Mouse (Mus musculus): Measurements from ENCODE around the gene Camkmt.

Gene Camkmt

DNA sequence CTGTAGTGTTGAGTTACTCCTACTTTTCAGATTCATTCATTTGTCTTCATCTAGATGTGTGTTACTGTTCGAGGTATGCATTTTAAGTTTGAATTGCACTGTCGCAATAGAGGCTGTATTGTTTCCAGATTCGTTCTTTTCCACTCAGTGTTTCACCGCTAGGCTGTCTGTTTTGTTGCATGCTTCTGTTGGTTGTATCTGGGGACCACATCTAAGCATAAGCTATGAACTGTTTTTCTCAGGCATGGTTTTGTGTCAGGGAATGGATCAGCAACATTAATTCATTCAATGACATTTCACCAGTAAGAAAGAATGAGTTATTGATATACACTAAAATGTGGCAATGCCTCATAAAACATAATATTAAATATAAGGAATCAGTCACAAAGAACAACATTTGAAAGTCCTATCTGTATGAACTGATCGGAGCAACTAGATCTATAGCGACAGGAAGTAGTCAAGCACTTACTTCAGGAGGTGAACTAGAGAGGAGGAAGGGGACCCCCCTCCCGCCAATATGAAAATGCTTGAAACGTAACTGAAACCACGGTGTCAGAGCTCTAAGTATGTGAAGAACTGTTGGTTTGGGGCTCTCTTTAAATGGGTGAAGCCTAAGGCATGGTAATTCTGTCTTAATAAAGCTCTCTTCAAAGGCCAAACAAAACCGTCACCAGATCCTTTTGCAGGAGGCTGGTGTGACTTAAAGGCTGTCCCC is 80.3 kb downstream of the Camkmt start:
- no peak for DNase-seq (ENCODE audit: low spot score in 2 of 2)

GRCm38 (mm10) chr17:85171951-85172350 is 81.6 kb downstream of the Camkmt start:
- DNase-seq (ENCODE audit: low spot score in 2 of 2): no peak

DNA sequence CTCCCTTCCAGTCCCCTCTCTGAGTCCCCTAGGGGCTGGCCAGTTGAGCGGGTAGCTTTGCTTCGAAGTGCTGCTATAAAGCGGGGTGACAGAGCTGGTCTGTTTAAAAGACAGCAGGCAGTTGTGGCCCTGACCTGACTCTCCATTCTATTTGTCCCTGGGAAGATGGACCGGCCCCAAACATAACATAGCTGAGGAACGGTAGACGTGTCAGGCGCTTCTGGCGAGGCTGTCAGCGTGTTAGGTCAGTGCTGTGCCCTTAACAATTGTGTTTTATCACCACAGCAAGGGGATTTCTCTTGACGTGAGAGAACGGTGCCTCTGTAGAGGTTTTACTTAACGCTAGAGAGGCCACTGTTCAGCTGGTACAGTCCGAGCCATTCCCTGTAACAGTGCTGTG is 86.9 kb downstream of the Camkmt start:
- no peak for DNase-seq (ENCODE audit: low spot score in 2 of 2)

GRCm38 (mm10) chr17:85180471-85181060 is 90.2 kb downstream of the Camkmt start:
- DNase-seq (ENCODE audit: low spot score in 2 of 2): no peak

DNA sequence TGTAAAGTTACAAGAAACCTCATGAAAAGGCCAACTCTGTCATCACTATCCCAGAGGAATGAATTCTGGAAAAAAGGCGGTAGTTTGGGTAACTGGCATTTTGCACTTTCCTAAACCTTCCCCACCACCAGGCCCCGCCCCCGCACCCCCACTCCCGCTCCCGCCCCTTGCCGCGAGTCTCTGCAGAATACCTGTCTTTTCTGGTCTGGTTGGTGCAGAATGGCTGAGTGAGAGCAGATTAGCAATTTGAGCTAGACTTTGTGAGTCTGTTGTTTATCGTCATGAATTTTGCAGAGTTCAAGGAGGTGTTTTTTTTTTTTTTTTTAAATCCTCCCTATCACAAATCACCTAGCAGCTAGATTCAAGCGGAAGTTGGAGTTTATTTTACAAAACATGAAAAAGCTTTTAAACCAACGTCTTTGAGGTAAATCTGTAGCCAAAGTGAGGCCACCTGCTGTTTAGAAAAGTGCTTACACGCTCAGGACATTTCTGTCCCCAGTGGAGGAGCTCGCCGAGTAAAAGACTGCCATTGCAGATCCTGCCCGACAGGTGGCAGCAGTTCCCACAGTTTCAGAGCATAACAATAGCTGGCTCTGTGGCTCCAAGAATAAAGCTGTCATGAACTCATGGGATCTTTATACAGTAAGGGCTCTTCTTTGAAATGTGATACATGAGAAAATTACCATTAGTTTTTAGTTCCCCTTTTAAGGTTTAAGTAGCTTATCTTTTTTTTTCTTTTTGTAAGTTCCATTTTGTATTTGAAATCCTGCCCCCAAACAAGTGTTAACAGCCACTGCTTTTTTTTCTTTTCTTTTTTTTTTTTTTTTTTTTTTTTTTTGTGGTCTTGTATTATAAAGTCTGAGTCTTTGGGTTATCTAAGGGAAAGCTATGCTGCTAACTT is 99.1 kb downstream of the Camkmt start:
- peak; percentile 80 to 87 for DNase-seq (ENCODE audit: low spot score in 2 of 2)

- DNase-seq (ENCODE audit: low spot score in 2 of 2): no peak
Measured at GRCm38 (mm10) chr17:85190128-85190435, 99.7 kb downstream of the Camkmt start.

DNA sequence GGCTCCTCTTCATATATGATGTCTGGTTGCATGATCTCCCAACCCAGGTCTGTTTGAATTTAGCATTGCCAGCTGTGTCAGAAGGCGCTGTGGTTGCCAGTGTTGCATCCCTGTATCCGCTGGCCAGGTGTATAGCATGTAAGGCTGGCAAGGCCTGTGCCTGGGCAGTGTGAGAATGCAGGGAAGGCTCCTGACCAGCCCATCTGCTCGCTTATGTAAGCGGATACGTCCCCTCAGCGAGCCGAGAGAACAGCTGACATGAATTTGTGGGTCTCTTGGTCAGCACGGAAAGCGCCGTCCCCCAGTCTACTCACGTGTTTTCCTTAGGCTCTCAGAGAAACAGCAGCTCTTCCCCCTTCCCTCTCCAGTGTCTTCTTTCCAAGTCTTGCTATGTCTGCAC is 102.9 kb downstream of the Camkmt start:
- no peak for DNase-seq (ENCODE audit: low spot score in 2 of 2)

DNA sequence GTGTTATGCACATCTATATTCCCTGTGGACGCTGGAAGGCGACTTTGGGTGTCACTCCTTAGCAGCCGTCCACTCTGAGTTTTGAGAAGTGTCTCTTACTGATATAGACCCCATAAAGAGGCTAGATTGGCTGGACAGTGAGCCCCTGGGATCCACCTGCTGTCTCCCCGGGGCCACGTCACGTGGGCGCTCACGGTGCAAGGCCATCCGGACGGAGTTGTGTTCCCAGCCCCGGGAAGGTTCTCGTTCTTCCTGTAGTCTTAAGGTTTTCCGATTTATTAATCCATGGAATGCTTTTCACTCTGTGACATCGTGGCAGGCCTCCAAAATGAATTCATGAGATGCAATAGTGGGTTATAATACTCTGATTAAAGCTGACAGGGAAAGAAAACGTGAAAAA is 108.4 kb downstream of the Camkmt start:
- no peak for DNase-seq (ENCODE audit: low spot score in 2 of 2)

DNA sequence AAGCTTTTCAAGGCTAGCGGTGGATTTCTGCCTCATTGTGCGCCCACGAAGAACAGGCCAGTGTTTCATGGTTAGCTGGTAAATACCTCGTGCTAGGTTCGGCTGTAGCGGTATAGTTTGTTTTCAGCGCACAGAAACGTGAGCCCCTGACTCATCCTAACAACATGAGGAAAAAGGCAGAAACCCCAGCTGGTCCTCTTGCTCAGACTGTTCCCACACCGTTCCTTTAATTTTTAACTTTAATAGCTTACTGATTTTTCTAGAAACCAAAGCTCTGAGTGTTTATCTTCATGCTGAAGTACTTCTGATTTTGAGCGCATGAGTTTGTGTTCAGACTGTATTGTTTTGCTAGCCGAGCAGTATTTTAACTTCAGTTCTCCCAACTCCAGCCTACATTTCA is 109.0 kb downstream of the Camkmt start:
- DNase-seq (ENCODE audit: low spot score in 2 of 2): no peak

DNA sequence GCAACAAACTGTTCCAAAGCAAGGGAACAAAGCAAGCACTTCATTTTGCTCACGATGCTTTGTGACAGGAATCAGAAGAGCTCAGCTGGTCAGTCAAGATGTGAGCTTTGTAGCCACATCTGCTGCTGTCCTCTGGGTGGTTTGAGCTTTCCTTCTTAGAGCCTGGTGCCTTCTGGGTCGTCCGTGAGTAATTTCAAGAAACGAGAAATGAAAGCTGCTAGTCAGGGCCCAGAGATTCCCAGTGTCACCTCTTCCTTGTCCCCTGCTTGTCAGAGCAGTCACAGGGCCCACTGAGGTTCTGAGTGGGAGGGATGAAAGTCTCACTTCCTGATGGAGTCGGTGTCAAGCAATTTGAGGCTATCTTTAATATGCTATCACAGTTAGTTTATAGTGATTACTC is 127.7 kb downstream of the Camkmt start:
- no peak for DNase-seq (ENCODE audit: low spot score in 2 of 2)

GRCm38 (mm10) chr17:85242109-85242508 is 151.8 kb downstream of the Camkmt start:
- DNase-seq (ENCODE audit: low spot score in 2 of 2): no peak

DNA sequence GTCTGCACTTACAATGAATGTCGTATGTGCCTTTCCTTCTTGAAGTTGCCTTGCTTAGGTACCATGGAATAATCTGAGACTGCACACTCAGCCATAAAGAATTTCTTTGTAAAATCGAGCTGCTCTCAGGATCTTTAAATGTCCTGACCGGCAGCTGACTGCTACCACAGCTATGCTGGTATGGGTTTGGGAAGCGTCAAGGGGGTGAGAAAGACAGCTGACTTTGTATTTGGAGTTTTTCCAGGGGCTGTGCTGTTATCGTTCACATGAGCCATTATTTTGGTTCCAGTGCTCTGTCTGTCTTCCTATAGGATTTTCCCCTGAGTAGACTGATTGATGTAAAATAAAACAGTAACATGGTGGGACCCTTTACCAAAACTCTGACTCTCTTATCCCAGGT is 158.6 kb downstream of the Camkmt start:
- DNase-seq (ENCODE audit: low spot score in 2 of 2): no peak

GRCm38 (mm10) chr17:85249744-85250143 is 159.4 kb downstream of the Camkmt start:
- DNase-seq (ENCODE audit: low spot score in 2 of 2): no peak

DNA sequence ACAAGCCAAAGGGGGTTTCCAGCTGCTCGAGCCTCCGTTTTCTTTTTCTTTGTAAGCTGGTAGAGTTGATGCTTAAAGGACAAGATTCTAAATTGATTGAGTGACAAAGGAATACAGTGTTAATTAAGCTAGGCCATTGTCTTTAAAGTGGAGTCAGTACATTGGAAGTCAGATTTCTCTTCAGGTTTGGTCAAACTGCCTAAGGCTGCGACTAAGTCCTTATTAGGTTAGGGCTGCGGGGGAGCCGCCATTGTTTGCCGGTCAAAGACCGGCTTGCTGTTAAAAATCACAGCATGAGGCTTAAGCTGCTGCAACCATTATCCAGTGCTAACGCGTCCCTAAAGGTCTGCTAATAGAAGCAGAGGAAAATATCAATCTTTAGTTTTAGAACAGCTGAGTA is 166.6 kb downstream of the Camkmt start:
- DNase-seq (ENCODE audit: low spot score in 2 of 2): no peak

- no peak for DNase-seq (ENCODE audit: low spot score in 2 of 2)
Measured at GRCm38 (mm10) chr17:85257348-85257747, 167.0 kb downstream of the Camkmt start.

DNA sequence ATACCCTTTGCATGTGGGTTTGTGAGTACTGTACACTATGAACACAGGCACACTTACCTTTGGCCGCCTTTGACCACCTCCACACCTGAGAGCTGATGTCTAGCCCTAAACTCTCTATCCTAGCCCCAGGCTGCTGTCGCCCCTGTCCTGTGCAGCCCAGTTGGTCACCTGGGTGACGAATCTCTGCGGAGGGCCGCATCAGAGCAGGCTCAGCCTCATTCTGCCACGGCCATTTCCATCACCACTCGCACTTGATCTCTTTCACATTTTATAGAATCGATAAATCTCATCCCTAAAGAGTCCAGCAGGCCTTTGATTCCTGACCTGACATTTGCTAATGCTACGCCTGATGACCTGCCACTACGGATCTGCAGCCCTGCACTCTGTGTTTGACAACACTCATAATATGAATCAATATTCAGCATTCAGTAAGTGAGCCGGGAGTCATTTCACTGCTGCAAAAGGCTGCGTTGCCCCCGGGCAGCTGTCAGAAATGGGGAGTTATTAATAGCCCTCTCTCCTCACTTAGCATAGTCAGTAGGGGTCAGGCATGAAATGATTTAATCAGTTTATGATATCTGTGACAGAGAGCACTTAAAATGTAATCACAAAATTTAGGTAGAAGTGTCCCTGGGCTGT is 168.5 kb downstream of the Camkmt start:
- DNase-seq (ENCODE audit: low spot score in 2 of 2): no peak

- no peak for DNase-seq (ENCODE audit: low spot score in 2 of 2)
Measured at GRCm38 (mm10) chr17:85266831-85267422, 176.6 kb downstream of the Camkmt start.

DNA sequence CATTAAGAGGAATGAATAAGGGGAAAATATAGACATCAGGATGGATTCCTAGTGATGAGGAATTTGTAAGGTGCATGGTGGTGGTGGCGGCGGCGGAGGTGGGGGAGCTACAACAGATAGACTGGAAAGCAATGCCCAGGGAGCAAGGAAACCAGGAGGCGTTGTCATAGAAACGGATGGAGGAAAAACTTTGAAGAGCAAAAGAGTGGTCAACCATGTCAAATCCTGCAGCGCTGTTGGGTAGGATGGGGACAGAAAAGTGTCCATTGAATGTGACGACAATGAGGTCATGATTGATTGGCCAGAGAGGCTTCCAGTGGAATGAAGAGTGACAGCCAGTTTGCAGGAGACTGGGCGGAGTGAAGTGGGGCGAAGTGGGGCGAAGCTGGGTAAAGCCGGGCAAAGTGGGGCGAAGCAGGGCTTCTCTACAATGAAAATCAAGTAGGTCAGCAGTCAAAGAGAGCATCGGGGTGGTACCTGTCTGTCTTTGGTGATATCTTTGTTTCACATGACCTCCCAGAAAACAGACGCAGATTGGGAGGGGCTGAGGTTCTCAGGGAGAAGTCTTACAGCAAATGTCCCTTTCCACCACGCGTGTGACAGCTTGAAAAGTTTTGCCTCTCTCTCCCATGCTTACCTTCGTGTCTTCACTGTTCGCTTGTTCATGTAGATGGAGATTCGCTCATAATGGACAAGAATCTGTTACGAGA is 181.3 kb downstream of the Camkmt start:
- no peak for DNase-seq (ENCODE audit: low spot score in 2 of 2)

DNA sequence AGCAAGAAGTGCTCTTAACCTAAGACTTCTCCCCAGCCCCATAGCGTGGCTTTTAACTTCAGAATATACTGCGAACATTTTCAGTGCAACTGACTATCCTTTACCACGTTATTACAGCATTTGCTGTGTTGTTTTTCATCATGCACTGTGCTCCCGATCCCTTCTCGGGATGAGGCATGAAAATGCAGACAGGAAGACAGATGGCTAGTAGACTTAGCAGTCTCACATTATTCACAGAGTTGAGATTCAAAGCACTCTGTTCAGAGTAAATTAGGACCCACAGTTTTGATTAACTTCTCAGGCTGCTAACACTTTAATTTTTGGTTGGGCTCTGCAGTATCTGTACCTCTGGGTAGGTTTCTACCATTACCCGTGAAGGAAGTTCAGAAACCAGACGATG is 189.4 kb downstream of the Camkmt start:
- DNase-seq (ENCODE audit: low spot score in 2 of 2): no peak

DNA sequence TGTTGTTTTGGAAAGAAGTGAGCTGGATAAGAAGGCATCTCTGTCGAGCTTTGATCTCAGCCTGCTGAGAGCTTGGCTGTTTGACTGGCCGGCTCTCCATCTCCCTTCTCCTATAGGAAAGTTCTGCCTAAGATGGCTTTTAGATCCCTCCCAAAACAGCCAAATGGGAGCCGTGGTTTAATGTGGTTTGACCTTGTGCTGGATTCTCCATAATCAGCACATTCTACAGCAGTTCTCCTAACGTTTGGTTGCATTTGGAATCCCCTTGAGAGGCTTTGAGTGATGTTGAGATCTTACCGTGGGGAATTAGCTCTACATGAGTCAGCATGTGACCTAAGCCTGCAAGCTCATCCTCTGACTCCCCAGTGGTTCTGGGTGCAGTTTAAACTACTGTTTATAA is 192.1 kb downstream of the Camkmt start:
- DNase-seq (ENCODE audit: low spot score in 2 of 2): no peak

DNA sequence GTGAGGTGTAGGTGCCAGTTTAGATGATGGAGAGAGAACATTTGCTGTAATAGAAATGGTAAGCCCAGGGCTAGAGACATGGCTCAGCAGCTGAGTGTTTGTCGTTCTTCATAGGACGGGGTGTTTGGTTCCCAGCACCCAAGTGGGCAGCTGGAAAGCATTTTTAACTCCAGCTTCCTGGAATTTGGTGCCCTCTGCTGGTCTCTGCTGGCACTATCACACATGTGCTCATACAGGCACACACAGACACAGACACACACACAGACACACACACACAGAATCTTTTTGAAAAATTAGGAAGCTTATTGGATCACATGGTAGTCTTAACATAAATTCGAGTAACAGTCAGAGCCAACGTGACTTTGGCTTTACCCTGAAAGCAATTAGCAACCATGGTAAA is 200.8 kb downstream of the Camkmt start:
- DNase-seq (ENCODE audit: low spot score in 2 of 2): no peak

Data from frontal cortex, postnatal 14 days (tissue).